Mouse (Mus musculus) hindbrain, embryonic 10.5 days (tissue): ENCODE results near the gene Bcor. TPM values are rescaled to one million over a fixed set of nuclear protein-coding genes. Genes with fewer than 3 reads are reported as not detected.

Source experiments
- DNase-seq: peaks from one replicate; pipeline ENCODE4 v3.0.0-alpha.2; 2017; ENCODE audit warnings: low spot score
- H3K27ac ChIP-seq: fragments of 300-500 bp; sonication (generic); 2 replicates; pipeline ENCODE4 v1.5.1; 2016; ENCODE audit warnings: mild to moderate bottlenecking, moderate library complexity
- H3K27me3 ChIP-seq: fragments of 300-500 bp; sonication (generic); 2 replicates; pipeline ENCODE4 v1.6.1; 2016; ENCODE audit warnings: mild to moderate bottlenecking; ENCODE audit not compliant: poor library complexity, insufficient read depth, severe bottlenecking
- H3K36me3 ChIP-seq: fragments of 300-500 bp; sonication (generic); 2 replicates; pipeline ENCODE4 v1.6.1; 2016; ENCODE audit warnings: mild to moderate bottlenecking, moderate library complexity
- H3K4me1 ChIP-seq: fragments of 300-500 bp; sonication (generic); replicated peaks from 2 replicates; pipeline ENCODE4 v1.6.1; 2016; ENCODE audit warnings: mild to moderate bottlenecking
- H3K4me3 ChIP-seq: fragments of 300-500 bp; sonication (generic); 2 replicates; pipeline ENCODE4 v1.5.1; 2016; ENCODE audit warnings: mild to moderate bottlenecking, moderate library complexity
- H3K9me3 ChIP-seq: fragments of 300-500 bp; sonication (generic); 2 replicates; pipeline ENCODE4 v1.6.1; 2016; ENCODE audit warnings: mild to moderate bottlenecking, moderate library complexity
- WGBS: fragments of 180-500 bp; shearing (Covaris S2); methylation state at CpG from one replicate; pipeline ENCODE4 v1.1.7; 2016; 5-methylcytosine and 5-hydroxymethylcytosine counted together
- polyA plus RNA-seq: library from polyadenylated mRNA; unstranded; fragments of >200 nt; fragmentation: Nextera tagmentation; extraction: Ambion mirVana; gene quantifications from 2 replicates; pipeline ENCODE4 v1.2.1, GENCODE M21; 2016

The Bcor gene
- polyA plus RNA-seq, 1 experiment from 2014 or later, result 20.7 TPM

GRCm38 (mm10) chrX:12057210-12057609 is 102.9 kb downstream of the Bcor start:
- Histone ChIP-seq H3K27me3 (peaks cover 41% of the 10 kb centered on the region), H3K4me1 (peaks cover 14% of the 10 kb centered on the region), H3K27ac (no peak overlapping the region), H3K9me3 (no peaks in the 10 kb centered on the region), H3K36me3 (peaks cover 63% of the 10 kb centered on the region), H3K4me3 (no peak overlapping the region)
- DNase-seq, result no peak
- WGBS, result 97% methylated on average over 11 of the region's 11 CpGs

- WGBS, result 78% methylated on average over 9 of the region's 9 CpGs
- Histone ChIP-seq H3K4me1 (peaks cover 9% of the 10 kb centered on the region), H3K27me3 (peaks cover 30% of the 10 kb centered on the region), H3K36me3 (peaks cover 77% of the 10 kb centered on the region), H3K27ac (no peak overlapping the region), H3K4me3 (no peak overlapping the region), H3K9me3 (no peaks in the 10 kb centered on the region)
- no peak for DNase-seq
Observed at GRCm38 (mm10) chrX:12053315-12053914, 106.7 kb downstream of the Bcor start.

- WGBS, result 97% methylated on average over 1 of the region's 1 CpGs
- Histone ChIP-seq H3K9me3 (no peaks in the 10 kb centered on the region), H3K4me3 (no peak overlapping the region), H3K36me3 (peaks cover 76% of the 10 kb centered on the region), H3K27ac (no peak overlapping the region), H3K27me3 (peaks cover 32% of the 10 kb centered on the region), H3K4me1 (peaks cover 17% of the 10 kb centered on the region)
- no peak for DNase-seq
Observed at GRCm38 (mm10) chrX:12052651-12053050, 107.5 kb downstream of the Bcor start.

GRCm38 (mm10) chrX:12048721-12049120 is 111.4 kb downstream of the Bcor start:
- no peak for DNase-seq
- Histone ChIP-seq H3K9me3 (no peaks in the 10 kb centered on the region), H3K36me3 (peaks cover 75% of the 10 kb centered on the region), H3K4me1 (peaks cover 31% of the 10 kb centered on the region), H3K27me3 (peaks cover 54% of the 10 kb centered on the region), H3K4me3 (no peak overlapping the region), H3K27ac (no peak overlapping the region)
- WGBS, result 58% methylated on average over 11 of the region's 11 CpGs

- peaks cover 59% of the 10 kb centered on the region for H3K27me3 ChIP-seq
- H3K9me3 ChIP-seq, result no peaks in the 10 kb centered on the region
- peaks cover 31% of the 10 kb centered on the region for H3K4me1 ChIP-seq
- H3K4me3 ChIP-seq, result no peak overlapping the region
- no peak for DNase-seq
- no peak overlapping the region for H3K27ac ChIP-seq
- peaks cover 75% of the 10 kb centered on the region for H3K36me3 ChIP-seq
- WGBS, result 30% methylated on average over 9 of the region's 9 CpGs
Observed at GRCm38 (mm10) chrX:12048166-12048565, 112.0 kb downstream of the Bcor start.

GRCm38 (mm10) chrX:12047223-12047911 is 112.8 kb downstream of the Bcor start:
- Histone ChIP-seq H3K27me3 (peaks cover 59% of the 10 kb centered on the region), H3K4me1 (peaks cover 31% of the 10 kb centered on the region), H3K27ac (no peak overlapping the region), H3K36me3 (peaks cover 76% of the 10 kb centered on the region), H3K4me3 (no peak overlapping the region), H3K9me3 (no peaks in the 10 kb centered on the region)
- 29% methylated on average over 16 of the region's 16 CpGs for WGBS
- peak; percentile 19 for DNase-seq

- H3K36me3 ChIP-seq, result peaks cover 78% of the 10 kb centered on the region
- WGBS, result 48% methylated on average over 13 of the region's 13 CpGs
- H3K27ac ChIP-seq, result no peak overlapping the region
Observed at GRCm38 (mm10) chrX:12046676-12047075, 113.5 kb downstream of the Bcor start.

GRCm38 (mm10) chrX:12043352-12043751 is 116.8 kb downstream of the Bcor start:
- no peak overlapping the region for H3K27ac ChIP-seq
- no peak for DNase-seq
- H3K27me3 ChIP-seq, result peaks cover 46% of the 10 kb centered on the region
- peaks cover 21% of the 10 kb centered on the region for H3K4me1 ChIP-seq
- H3K36me3 ChIP-seq, result peaks cover 88% of the 10 kb centered on the region
- WGBS, result 77% methylated on average over 14 of the region's 14 CpGs
- H3K4me3 ChIP-seq, result no peak overlapping the region
- no peaks in the 10 kb centered on the region for H3K9me3 ChIP-seq

More at GRCm38 (mm10) chrX:12046676-12047075, 113.5 kb downstream of the Bcor start:
- Histone ChIP-seq H3K4me3 (no peak overlapping the region), H3K27me3 (peaks cover 59% of the 10 kb centered on the region), H3K9me3 (no peaks in the 10 kb centered on the region), H3K4me1 (peaks cover 31% of the 10 kb centered on the region)
- no peak for DNase-seq

GRCm38 (mm10) chrX:12041453-12041852 is 118.7 kb downstream of the Bcor start:
- Histone ChIP-seq H3K4me3 (no peak overlapping the region), H3K27ac (no peak overlapping the region), H3K36me3 (peaks cover 91% of the 10 kb centered on the region), H3K4me1 (0 out of 2 replicates have a peak, but pooled peaks cover 3% of the 10 kb centered on the region), H3K27me3 (peaks cover 27% of the 10 kb centered on the region), H3K9me3 (no peaks in the 10 kb centered on the region)
- DNase-seq, result no peak
- WGBS, result 96% methylated on average over 5 of the region's 5 CpGs

GRCm38 (mm10) chrX:12014726-12015464 is 145.3 kb downstream of the Bcor start:
- WGBS, result 54% methylated on average over 15 of the region's 15 CpGs
- no peak overlapping the region for H3K4me3 ChIP-seq
- H3K9me3 ChIP-seq, result no peaks in the 10 kb centered on the region
- H3K4me1 ChIP-seq, result no peaks in the 10 kb centered on the region
- no peak overlapping the region for H3K27ac ChIP-seq
- no peak for DNase-seq
- H3K36me3 ChIP-seq, result no peaks in the 10 kb centered on the region
- peaks cover 9% of the 10 kb centered on the region for H3K27me3 ChIP-seq

- Histone ChIP-seq H3K4me1 (peaks cover 23% of the 10 kb centered on the region), H3K4me3 (no peak overlapping the region), H3K36me3 (no peaks in the 10 kb centered on the region), H3K27me3 (peaks cover 50% of the 10 kb centered on the region), H3K9me3 (no peaks in the 10 kb centered on the region), H3K27ac (no peak overlapping the region)
- DNase-seq, result no peak
- 86% methylated on average over 1 of the region's 1 CpGs for WGBS
Observed at GRCm38 (mm10) chrX:12010660-12011059, 149.5 kb downstream of the Bcor start.

- H3K4me3 ChIP-seq, result no peak overlapping the region
- WGBS, result 48% methylated on average over 3 of the region's 3 CpGs
- no peak for DNase-seq
- H3K9me3 ChIP-seq, result no peaks in the 10 kb centered on the region
- peaks cover 66% of the 10 kb centered on the region for H3K27me3 ChIP-seq
- H3K27ac ChIP-seq, result no peak overlapping the region
- peaks cover 39% of the 10 kb centered on the region for H3K4me1 ChIP-seq
- no peaks in the 10 kb centered on the region for H3K36me3 ChIP-seq
Observed at GRCm38 (mm10) chrX:12009046-12009445, 151.1 kb downstream of the Bcor start.
